19 mouse cellular contexts compared by ENCODE assay signal in the genomic region with DNA sequence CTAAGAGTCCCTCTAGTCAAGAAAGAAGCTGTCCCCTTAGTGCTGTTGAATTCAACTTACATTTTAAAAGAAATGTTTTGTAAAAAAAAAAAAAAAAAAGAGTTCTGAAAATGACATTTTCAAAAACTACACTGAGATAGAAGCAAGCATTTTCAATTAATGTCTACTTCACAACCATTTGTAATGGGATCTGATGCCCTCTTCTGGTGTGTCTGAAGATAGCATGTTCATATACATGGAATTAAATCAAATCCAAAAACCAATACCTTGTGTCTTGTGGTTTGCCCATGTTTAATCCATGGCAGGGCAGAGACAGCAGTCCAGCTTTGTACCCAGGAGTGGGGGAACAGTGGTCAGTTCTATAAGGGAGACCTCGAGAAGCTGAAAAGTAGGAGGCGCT. TPM values are rescaled to one million over a fixed set of nuclear protein-coding genes. Genes with fewer than 3 reads are reported as not detected.
DNase-seq lines count a peak whose midpoint lies in the region; ATAC-seq and TF ChIP-seq lines count a peak whose summit lies in the region.
"Had no signal": no experiment of that assay in that cellular context is flagged by ENCODE, and none has a peak within 500 bp of the region (broad histone marks: within the 10 kb centered on the region; RNA-seq: fewer than 3 reads in every experiment).

No protein-coding gene starts in this region.

- H3K4me1 ChIP-seq in cerebellum, adult 2 months (ENCODE audit: control insufficient read depth, insufficient read depth, low read length): peaks cover 12% of the 10 kb centered on the region; the same call in 1 of the 2 replicates
- H3K4me1 ChIP-seq in heart, postnatal 0 days (ENCODE audit: control insufficient read depth, insufficient read depth): no peaks in the 10 kb centered on the region
- no peaks in the 10 kb centered on the region; the same call in 1 of the 2 replicates for H3K4me1 ChIP-seq in liver, postnatal 0 days (ENCODE audit: insufficient read depth)
- peaks cover 6% of the 10 kb centered on the region for H3K4me1 ChIP-seq in liver, embryonic 12.5 days

- no peak for ATAC-seq in heart, postnatal 0 days (ENCODE audit: insufficient read depth, low read depth)
- no peak for ATAC-seq in liver, postnatal 0 days
- no peak for ATAC-seq in liver, embryonic 12.5 days
- no peak for ATAC-seq in Patski

- no peak overlapping the region for H3K4me2 ChIP-seq in heart, postnatal 0 days (ENCODE audit: low read depth, low read length)
- H3K4me2 ChIP-seq in liver, postnatal 0 days (ENCODE audit: low read depth, low read length): no peak overlapping the region
- H3K4me2 ChIP-seq in liver, embryonic 12.5 days: no peak overlapping the region
- H3K4me2 ChIP-seq: embryonic facial prominence, embryonic 15.5 days; hindbrain, embryonic 14.5 days; neural tube, embryonic 12.5 days had no signal

- H3K36me3 ChIP-seq in heart, postnatal 0 days (replicated peaks; ENCODE audit: control insufficient read depth, insufficient read depth, low read length): peaks cover 10% of the 10 kb centered on the region; the same call in 1 of the 2 replicates
- H3K36me3 ChIP-seq in liver, postnatal 0 days (replicated peaks; ENCODE audit: insufficient read depth, low read length): no peaks in the 10 kb centered on the region
- peaks cover 7% of the 10 kb centered on the region; the same call in 1 of the 2 replicates for H3K36me3 ChIP-seq in liver, embryonic 12.5 days
- H3K36me3 ChIP-seq: embryonic facial prominence, embryonic 15.5 days had no signal

- WGBS in cerebellum, adult 2 months: 72% methylated on average over 2 of the region's 2 CpGs
- 65% methylated on average over 2 of the region's 2 CpGs for WGBS in heart, postnatal 0 days
- 65% methylated on average over 2 of the region's 2 CpGs for WGBS in liver, postnatal 0 days (ENCODE audit: insufficient replicate concordance)
- 60% methylated on average over 2 of the region's 2 CpGs for WGBS in liver, embryonic 12.5 days (ENCODE audit: insufficient replicate concordance)

- H3K4me3 ChIP-seq in cerebellum, adult 2 months (replicated peaks; ENCODE audit: insufficient read depth, low read depth, low read length): no peak overlapping the region
- H3K4me3 ChIP-seq in heart, postnatal 0 days (ENCODE audit: low read depth, low read length): no peak overlapping the region
- no peak overlapping the region for H3K4me3 ChIP-seq in liver, postnatal 0 days (ENCODE audit: low read depth, low read length)
- no peak overlapping the region for H3K4me3 ChIP-seq in liver, embryonic 12.5 days
- H3K4me3 ChIP-seq: embryonic facial prominence, embryonic 15.5 days; megakaryocyte, embryonic 14.5 days; neural tube, embryonic 12.5 days had no signal

- POLR2A ChIA-PET in Patski (lab: Charles Lee): interaction anchor here (0.6 to 0.7 kb wide), 2 partner anchors 194 to 227 kb away, joined by 3 to 9 read pairs; no protein-coding TSS in a partner anchor

- CTCF ChIA-PET in Patski (lab: Charles Lee): interaction anchor here (1.0 to 2.1 kb wide), 6 partner anchors 10 to 238 kb away, joined by 4 to 18 read pairs (median 5); no protein-coding TSS in a partner anchor

- in situ Hi-C loops in Patski (cut with MboI; ENCODE audit: low pct_unique_long_range_greater_than_20kb): no loop called here

- H3K27me3 ChIP-seq in cerebellum, adult 2 months (ENCODE audit: control insufficient read depth, insufficient read depth, low read length): no peaks in the 10 kb centered on the region
- no peaks in the 10 kb centered on the region for H3K27me3 ChIP-seq in heart, postnatal 0 days (ENCODE audit: control insufficient read depth, insufficient read depth, low read length)
- H3K27me3 ChIP-seq in liver, postnatal 0 days (ENCODE audit: insufficient read depth, low read length): no peaks in the 10 kb centered on the region
- H3K27me3 ChIP-seq in liver, embryonic 12.5 days (replicated peaks): no peaks in the 10 kb centered on the region
- no peaks in the 10 kb centered on the region for H3K27me3 ChIP-seq in Patski
- H3K27me3 ChIP-seq: embryonic facial prominence, embryonic 15.5 days; megakaryocyte, embryonic 14.5 days; neural tube, embryonic 12.5 days had no signal

- H3K27ac ChIP-seq in cerebellum, adult 2 months (ENCODE audit: insufficient read depth, low read length): no peak overlapping the region
- no peak overlapping the region for H3K27ac ChIP-seq in heart, postnatal 0 days (ENCODE audit: low read depth)
- no peak overlapping the region for H3K27ac ChIP-seq in liver, postnatal 0 days (ENCODE audit: low read depth)
- H3K27ac ChIP-seq in liver, embryonic 12.5 days: no peak overlapping the region
- H3K27ac ChIP-seq: hindbrain, embryonic 14.5 days; neural tube, embryonic 12.5 days had no signal

- no peak for TF ChIP-seq POLR2A in cerebellum, adult 2 months (IDR thresholded peaks at IDR 0.05; ENCODE audit: borderline replicate concordance, insufficient read depth, low read length)

- no peak for DNase-seq in cerebellum, adult 2 months
- DNase-seq in cerebellum, adult 9-10 months: no peak
- DNase-seq in heart, postnatal 0 days (ENCODE audit: low spot score): no peak
- DNase-seq in heart, adult 18-20 months: no peak
- no peak for DNase-seq in liver, postnatal 0 days
- DNase-seq in Patski (ENCODE audit: low read depth, low spot score): no peak
- no peak for DNase-seq in embryo, embryonic 9.5 days (ENCODE audit: extremely low spot score)
- DNase-seq: adrenal gland, postnatal 10 days; cerebellum, adult 11-12 months; kidney, adult 8-10 months; kidney, postnatal 36 days; liver; right cerebral cortex, postnatal 25 days; thymus, postnatal 36 days had no signal

- TF ChIP-seq CTCF in cerebellum, adult 2 months (IDR thresholded peaks at IDR 0.05; ENCODE audit: borderline replicate concordance, insufficient read depth, low read depth, low read length): peak; percentile 20; the same call in 1 of the 2 replicates
- TF ChIP-seq CTCF in heart, postnatal 0 days (IDR thresholded peaks at IDR 0.05; ENCODE audit: low read depth): peak; percentile 19; the same call in 1 of the 2 replicates
- TF ChIP-seq CTCF in liver, postnatal 0 days (IDR thresholded peaks at IDR 0.05; ENCODE audit: low read depth): 0 out of 2 replicates have a peak, but pooled peaks have one; percentile 19
- TF ChIP-seq CTCF in Patski (IDR thresholded peaks at IDR 0.05): peak; percentile 32

- no peak for TF ChIP-seq EP300 in heart, postnatal 0 days (IDR thresholded peaks at IDR 0.05; ENCODE audit: low read depth)
- no peak for TF ChIP-seq EP300 in liver, postnatal 0 days (IDR thresholded peaks at IDR 0.05; ENCODE audit: low read depth)

- H3K9me3 ChIP-seq in heart, postnatal 0 days (replicated peaks; ENCODE audit: control insufficient read depth, low read length): no peaks in the 10 kb centered on the region
- H3K9me3 ChIP-seq in liver, postnatal 0 days (ENCODE audit: low read length): no peaks in the 10 kb centered on the region
- no peaks in the 10 kb centered on the region for H3K9me3 ChIP-seq in liver, embryonic 12.5 days (replicated peaks)
- H3K9me3 ChIP-seq: embryonic facial prominence, embryonic 15.5 days; megakaryocyte, embryonic 14.5 days; neural tube, embryonic 12.5 days had no signal

- no peak overlapping the region for H3K9ac ChIP-seq in heart, postnatal 0 days (replicated peaks; ENCODE audit: low read depth, low read length)
- H3K9ac ChIP-seq in liver, postnatal 0 days (replicated peaks): no peak overlapping the region
- no peak overlapping the region for H3K9ac ChIP-seq in liver, embryonic 12.5 days
- H3K9ac ChIP-seq: embryonic facial prominence, embryonic 15.5 days; hindbrain, embryonic 14.5 days had no signal

RNA-seq across cellular contexts. Expression of gene Nepro, which starts 6.3 kb away (rescaled TPM):
- polyA plus RNA-seq in cerebellum, adult 2 months (2012; rRNA removed): 3.9 and 5.0 TPM in 2 replicates
- 3.1 and 11.6 TPM in 2 replicates for total RNA-seq in heart, postnatal 0 days (2014; rRNA removed; ENCODE audit: low replicate concordance)
- polyA plus RNA-seq in heart, postnatal 0 days (2015; fragmentation: Nextera tagmentation; extraction: Ambion mirVana): 2.0 and 2.3 TPM in 2 replicates
- total RNA-seq in heart, adult 18-20 months (2021): 1 to 10 TPM; 3.6 to 4.5 TPM
- 1.9 and 2.4 TPM in 2 replicates for polyA plus RNA-seq in liver, postnatal 0 days (2015; fragmentation: Nextera tagmentation; extraction: Ambion mirVana)
- 6.5 and 7.3 TPM in 2 replicates for polyA plus RNA-seq in liver, embryonic 12.5 days (2016; fragmentation: Nextera tagmentation; extraction: Ambion mirVana)
- 12.2 TPM for polyA plus RNA-seq in Patski (2021)

RNA-seq across cellular contexts. Expression of gene Gtpbp8, which starts 28.3 kb away (rescaled TPM):
- polyA plus RNA-seq in cerebellum, adult 2 months (2012; rRNA removed): 19.2 and 22.5 TPM in 2 replicates
- 9.0 and 17.1 TPM in 2 replicates for total RNA-seq in heart, postnatal 0 days (2014; rRNA removed; ENCODE audit: low replicate concordance)
- 21.9 and 24.6 TPM in 2 replicates for polyA plus RNA-seq in heart, postnatal 0 days (2015; fragmentation: Nextera tagmentation; extraction: Ambion mirVana)
- total RNA-seq in heart, adult 18-20 months (2021): 10 to 100 TPM in 1 of 2 experiments, 1 to 10 TPM in 1; 9.1 to 11.1 TPM
- polyA plus RNA-seq in liver, postnatal 0 days (2015; fragmentation: Nextera tagmentation; extraction: Ambion mirVana): 18.3 and 18.4 TPM in 2 replicates
- polyA plus RNA-seq in liver, embryonic 12.5 days (2016; fragmentation: Nextera tagmentation; extraction: Ambion mirVana): 23.3 and 23.8 TPM in 2 replicates
- polyA plus RNA-seq in Patski (2021): 18.2 TPM

RNA-seq across cellular contexts. Expression of gene Cd200r1, which starts 47.7 kb away (rescaled TPM):
- polyA plus RNA-seq in cerebellum, adult 2 months (2012; rRNA removed): 0.18 and 0.24 TPM in 2 replicates
- total RNA-seq in heart, postnatal 0 days (2014; rRNA removed; ENCODE audit: low replicate concordance): 1.6 and 3.9 TPM in 2 replicates
- 0.98 and 1.1 TPM in 2 replicates for polyA plus RNA-seq in heart, postnatal 0 days (2015; fragmentation: Nextera tagmentation; extraction: Ambion mirVana)
- under 1 TPM; 0.21 to 0.40 TPM for total RNA-seq in heart, adult 18-20 months (2021)
- polyA plus RNA-seq in liver, postnatal 0 days (2015; fragmentation: Nextera tagmentation; extraction: Ambion mirVana): 4.2 and 4.7 TPM in 2 replicates
- polyA plus RNA-seq in liver, embryonic 12.5 days (2016; fragmentation: Nextera tagmentation; extraction: Ambion mirVana): 3.5 and 3.9 TPM in 2 replicates
- polyA plus RNA-seq in Patski (2021): 0.06 TPM
